23 mouse cellular contexts compared by ENCODE assay signal in genomic region chr9:59526727-59527126, GRCm38 (mm10). TPM values are rescaled to one million over a fixed set of nuclear protein-coding genes. Genes with fewer than 3 reads are reported as not detected.
A peak's percentile ranks its signal among the peaks of the same experiment; 100 is the strongest.
DNase-seq lines count a peak whose midpoint lies in the region; ATAC-seq and TF ChIP-seq lines count a peak whose summit lies in the region.
"Had no signal": no experiment of that assay in that cellular context is flagged by ENCODE, and none has a peak within 500 bp of the region (broad histone marks: within the 10 kb centered on the region; RNA-seq: fewer than 3 reads in every experiment).

No protein-coding gene starts in this region.

- peak; percentile 25 for DNase-seq in gastrocnemius, adult 2 months
- no peak for DNase-seq in gastrocnemius, postnatal 36 days
- peak; percentile 61 for DNase-seq in MEL (ENCODE audit: low read depth, low spot score)
- no peak for DNase-seq in midbrain, embryonic 14.5 days
- DNase-seq: adrenal gland, adult 2 months; adrenal gland, postnatal 10 days; adrenal gland, postnatal 25 days; B cell, adult 2 months; cerebellum, adult 11 months; cerebellum, adult 2 months; cerebellum, adult 9-10 months; cerebellum, postnatal 10 days; cerebellum, postnatal 25 days; forebrain, postnatal 0 days had no signal

- peaks cover 0 to 12% of the 10 kb centered on the region in 2 experiments; a peak in 2 of 4 replicates for H3K36me3 ChIP-seq in MEL (ENCODE audit: control insufficient read depth in 1 of 2, insufficient read depth in 2 of 2, low read length in 2 of 2)
- H3K36me3 ChIP-seq in midbrain, embryonic 14.5 days (ENCODE audit: control insufficient read depth, insufficient read depth, low read length): no peaks in the 10 kb centered on the region
- H3K36me3 ChIP-seq: embryonic facial prominence, embryonic 10.5 days; embryonic facial prominence, embryonic 12.5 days; forebrain, embryonic 15.5 days; G1E had no signal

- TF ChIP-seq EP300 in MEL (IDR thresholded peaks at IDR 0.05; ENCODE audit: low read depth in 1 of 2, low read length in 2 of 2): peak; percentile 23 to 33; a peak in 1 of 4 replicates

- no peaks in the 10 kb centered on the region for H3K9me3 ChIP-seq in MEL (replicated peaks; ENCODE audit: insufficient read depth, low read length)
- H3K9me3 ChIP-seq in midbrain, embryonic 14.5 days (ENCODE audit: control insufficient read depth, low read length): no peaks in the 10 kb centered on the region
- H3K9me3 ChIP-seq: embryonic facial prominence, embryonic 10.5 days; embryonic facial prominence, embryonic 12.5 days; forebrain, embryonic 13.5 days; forebrain, embryonic 15.5 days; G1E had no signal

- ATAC-seq in megakaryocyte-erythroid progenitor cell, adult 5-6 weeks (replicated peaks; ENCODE audit: low FRiP score, low TSS enrichment, poor library complexity, severe bottlenecking): peak; percentile 63; the same call in 1 of the 2 replicates
- no peak for ATAC-seq in midbrain, embryonic 14.5 days (ENCODE audit: low FRiP score, low TSS enrichment)
- ATAC-seq: CD4-positive, CD25-positive, alpha-beta regulatory T cell, adult 4 months; forebrain, embryonic 13.5 days; forebrain, embryonic 15.5 days; forebrain, postnatal 0 days had no signal

- no peak for TF ChIP-seq CTCF in gastrocnemius, adult 2 months (IDR thresholded peaks at IDR 0.05)
- TF ChIP-seq CTCF in MEL (IDR thresholded peaks at IDR 0.05 in 2 of 3, conservative IDR thresholded peaks at IDR 0.05 in 1 of 3; ENCODE audit: control insufficient read depth in 1 of 3, insufficient read depth in 1 of 3, low read depth in 2 of 3, low read length in 3 of 3, poor library complexity in 1 of 3, severe bottlenecking in 1 of 3): no peak

- H3K27ac ChIP-seq in gastrocnemius, adult 2 months: no peak overlapping the region
- no peak overlapping the region for H3K27ac ChIP-seq in MEL (ENCODE audit: control insufficient read depth, low read depth, low read length)
- no peak overlapping the region for H3K27ac ChIP-seq in midbrain, embryonic 14.5 days (replicated peaks; ENCODE audit: low read depth, low read length)
- H3K27ac ChIP-seq: embryonic facial prominence, embryonic 10.5 days; embryonic facial prominence, embryonic 12.5 days; forebrain, embryonic 13.5 days; forebrain, embryonic 15.5 days had no signal

- TF ChIP-seq RAD21 in MEL (IDR thresholded peaks at IDR 0.05; ENCODE audit: low read depth, low read length): no peak

- no peaks in the 10 kb centered on the region for H3K27me3 ChIP-seq in MEL (ENCODE audit: control insufficient read depth in 1 of 2, insufficient read depth in 2 of 2, low read length in 2 of 2)
- H3K27me3 ChIP-seq in midbrain, embryonic 14.5 days (ENCODE audit: control insufficient read depth, insufficient read depth, low read length): no peaks in the 10 kb centered on the region
- H3K27me3 ChIP-seq: CH12.LX; embryonic facial prominence, embryonic 12.5 days; forebrain, embryonic 13.5 days; forebrain, embryonic 15.5 days had no signal

- H3K9ac ChIP-seq in MEL (ENCODE audit: control insufficient read depth, low read depth, low read length, poor library complexity, severe bottlenecking): no peak overlapping the region
- no peak overlapping the region for H3K9ac ChIP-seq in midbrain, embryonic 14.5 days (replicated peaks; ENCODE audit: low read length)
- H3K9ac ChIP-seq: embryonic facial prominence, embryonic 12.5 days; forebrain, embryonic 13.5 days; forebrain, embryonic 15.5 days; forebrain, postnatal 0 days had no signal

- H3K4me1 ChIP-seq in MEL (ENCODE audit: control insufficient read depth in 1 of 2, insufficient read depth in 2 of 2, low read length in 2 of 2): peaks cover 4 to 19% of the 10 kb centered on the region in 2 experiments; a peak in 3 of 4 replicates
- no peaks in the 10 kb centered on the region for H3K4me1 ChIP-seq in midbrain, embryonic 14.5 days (ENCODE audit: control insufficient read depth, insufficient read depth, low read length)
- H3K4me1 ChIP-seq: embryonic facial prominence, embryonic 12.5 days; forebrain, embryonic 13.5 days; forebrain, embryonic 15.5 days had no signal

- intact Hi-C loops in gastrocnemius, adult 2 months (cut with DNase I): no loop called here
- intact Hi-C loops in gastrocnemius, postnatal 36 days (cut with DNase I): no loop called here

- no peak for TF ChIP-seq POLR2A in MEL (IDR thresholded peaks at IDR 0.05; ENCODE audit: control insufficient read depth in 1 of 2, insufficient read depth in 1 of 2, low read depth in 1 of 2, low read length in 2 of 2, poor library complexity in 1 of 2)

- no peak overlapping the region for H3K4me2 ChIP-seq in midbrain, embryonic 14.5 days (ENCODE audit: low read length)
- H3K4me2 ChIP-seq: embryonic facial prominence, embryonic 12.5 days; forebrain, embryonic 13.5 days; forebrain, embryonic 15.5 days had no signal

- no peaks in the 10 kb centered on the region for H3K79me2 ChIP-seq in MEL (ENCODE audit: control insufficient read depth, insufficient read depth, low read length, poor library complexity)

- H3K4me3 ChIP-seq in gastrocnemius, adult 2 months: no peak overlapping the region
- H3K4me3 ChIP-seq in MEL (ENCODE audit: control insufficient read depth in 1 of 2, insufficient read depth in 1 of 2, low read depth in 2 of 2, low read length in 2 of 2): 0 out of 4 replicates have a peak overlapping the region, but pooled peaks of 1 of the 2 experiments have one; percentile 13
- no peak overlapping the region for H3K4me3 ChIP-seq in midbrain, embryonic 14.5 days (replicated peaks; ENCODE audit: low read depth, low read length)
- H3K4me3 ChIP-seq: embryonic facial prominence, embryonic 10.5 days; embryonic facial prominence, embryonic 12.5 days; forebrain, embryonic 13.5 days; forebrain, embryonic 15.5 days had no signal

- 90% methylated on average over 6 of the region's 6 CpGs for WGBS in midbrain, embryonic 14.5 days

TF ChIP-seq in MEL, 35 proteins besides CTCF, POLR2A, EP300 and RAD21:
- TF ChIP-seq JUND (IDR thresholded peaks at IDR 0.05; ENCODE audit: low read depth, low read length): no peak
- peak; percentile 42 for TF ChIP-seq GATA1 (IDR thresholded peaks at IDR 0.05; ENCODE audit: low read depth, low read length)
- no peak for TF ChIP-seq POLR2AphosphoS5 (IDR thresholded peaks at IDR 0.05; ENCODE audit: borderline replicate concordance, low read depth, low read length)
- TF ChIP-seq TAL1 (IDR thresholded peaks at IDR 0.05; ENCODE audit: low read length): peak; percentile 46
- TF ChIP-seq MXI1 (IDR thresholded peaks at IDR 0.05; ENCODE audit: low read depth, low read length): no peak

RNA-seq across cellular contexts. Expression of gene Hexa, which starts 12.6 kb away (rescaled TPM):
- total RNA-seq in gastrocnemius, adult 2 months (2021): 10 to 100 TPM; 30.9 to 31.9 TPM
- total RNA-seq in gastrocnemius, postnatal 36 days (2021): 10 to 100 TPM; 22.6 to 23.6 TPM
- 38.0 and 44.3 TPM in 2 replicates for total RNA-seq in MEL (2012; rRNA removed)
- 10 to 100 TPM in 1 of 2 experiments, not detected in 1; 54.0 TPM for polyA plus RNA-seq in MEL (2012; ENCODE audit: insufficient read depth in 1 of 2, insufficient read length in 2 of 2, low read depth in 1 of 2, low replicate concordance in 2 of 2, missing spikeins in 1 of 2)
- 16.6 and 23.9 TPM in 2 replicates for total RNA-seq in megakaryocyte-erythroid progenitor cell, adult 5-6 weeks (2014; fragmentation: Nextera tagmentation)
- 25.4 and 28.7 TPM in 2 replicates for total RNA-seq in megakaryocyte-erythroid progenitor cell, adult 5-6 weeks (2017)
- polyA plus RNA-seq in midbrain, embryonic 14.5 days (2014; fragmentation: Nextera tagmentation; extraction: Ambion mirVana): 47.1 and 57.5 TPM in 2 replicates

RNA-seq across cellular contexts. Expression of gene Tmem202, which starts 12.9 kb away (rescaled TPM):
- under 1 TPM; 0.53 to 0.56 TPM for total RNA-seq in gastrocnemius, adult 2 months (2021)
- under 1 TPM; 0.22 to 0.46 TPM for total RNA-seq in gastrocnemius, postnatal 36 days (2021)
- 0.23 and 0.50 TPM in 2 replicates for total RNA-seq in MEL (2012; rRNA removed)
- not detected for polyA plus RNA-seq in MEL (2012; ENCODE audit: insufficient read depth in 1 of 2, insufficient read length in 2 of 2, low read depth in 1 of 2, low replicate concordance in 2 of 2, missing spikeins in 1 of 2)
- not detected in 2 replicates for total RNA-seq in megakaryocyte-erythroid progenitor cell, adult 5-6 weeks (2014; fragmentation: Nextera tagmentation)
- not detected in 2 replicates for total RNA-seq in megakaryocyte-erythroid progenitor cell, adult 5-6 weeks (2017)
- polyA plus RNA-seq in midbrain, embryonic 14.5 days (2014; fragmentation: Nextera tagmentation; extraction: Ambion mirVana): 0.46 and 0.74 TPM in 2 replicates
- total RNA-seq: G1E had no signal
- polyA plus RNA-seq: embryonic facial prominence, embryonic 10.5 days; embryonic facial prominence, embryonic 12.5 days; forebrain, embryonic 11.5 days; forebrain, embryonic 13.5 days; G1E had no signal

RNA-seq across cellular contexts. Expression of gene Arih1, which starts 40.3 kb away (rescaled TPM):
- total RNA-seq in gastrocnemius, adult 2 months (2021): 100 to 1,000 TPM; 101 to 117 TPM
- 10 to 100 TPM; 87.9 to 90.4 TPM for total RNA-seq in gastrocnemius, postnatal 36 days (2021)
- 46.5 and 47.6 TPM in 2 replicates for total RNA-seq in MEL (2012; rRNA removed)
- 10 to 100 TPM; 48.4 to 60.4 TPM for polyA plus RNA-seq in MEL (2012; ENCODE audit: insufficient read depth in 1 of 2, insufficient read length in 2 of 2, low read depth in 1 of 2, low replicate concordance in 2 of 2, missing spikeins in 1 of 2)
- 36.1 and 58.2 TPM in 2 replicates for total RNA-seq in megakaryocyte-erythroid progenitor cell, adult 5-6 weeks (2014; fragmentation: Nextera tagmentation)
- total RNA-seq in megakaryocyte-erythroid progenitor cell, adult 5-6 weeks (2017): 117 and 141 TPM in 2 replicates
- 17.0 and 19.6 TPM in 2 replicates for polyA plus RNA-seq in midbrain, embryonic 14.5 days (2014; fragmentation: Nextera tagmentation; extraction: Ambion mirVana)

RNA-seq across cellular contexts. Expression of gene Celf6, which starts 51.0 kb away (rescaled TPM):
- total RNA-seq in gastrocnemius, adult 2 months (2021): not detected
- not detected for total RNA-seq in gastrocnemius, postnatal 36 days (2021)
- not detected in 2 replicates for total RNA-seq in MEL (2012; rRNA removed)
- polyA plus RNA-seq in MEL (2012; ENCODE audit: insufficient read depth in 1 of 2, insufficient read length in 2 of 2, low read depth in 1 of 2, low replicate concordance in 2 of 2, missing spikeins in 1 of 2): under 1 TPM in 1 of 2 experiments, not detected in 1; 0.13 TPM
- total RNA-seq in megakaryocyte-erythroid progenitor cell, adult 5-6 weeks (2014; fragmentation: Nextera tagmentation): not detected in 2 replicates
- total RNA-seq in megakaryocyte-erythroid progenitor cell, adult 5-6 weeks (2017): not detected in 2 replicates
- 35.4 and 45.8 TPM in 2 replicates for polyA plus RNA-seq in midbrain, embryonic 14.5 days (2014; fragmentation: Nextera tagmentation; extraction: Ambion mirVana)
- total RNA-seq: CH12.LX, G1E had no signal
- polyA plus RNA-seq: CD4-positive, CD25-positive, alpha-beta regulatory T cell, adult 4 months; G1E had no signal

Comparison
In these comparisons a context has a peak if more than half of its experiments do, and no peak if none do; other contexts are left out.
1. DNase-seq: peak in gastrocnemius, adult 2 months (single experiment) and MEL (single experiment); none in gastrocnemius, postnatal 36 days (0 of 2) and midbrain, embryonic 14.5 days (single experiment).